Comparison of ENCODE assay signal across 17 mouse cellular contexts in genomic region chr11:36494898-36495548, GRCm38 (mm10).
DNase-seq lines count a peak whose midpoint lies in the region; ATAC-seq lines count a peak whose summit lies in the region.
"Had no signal": no experiment of that assay in that cellular context is flagged by ENCODE, and none has a peak within 500 bp of the region (broad histone marks: within the 10 kb centered on the region; RNA-seq: fewer than 3 reads in every experiment).

No protein-coding gene starts in this region.

- no peaks in the 10 kb centered on the region for H3K27me3 ChIP-seq in heart, embryonic 10.5 days (ENCODE audit: insufficient read depth, poor library complexity, severe bottlenecking)
- no peaks in the 10 kb centered on the region for H3K27me3 ChIP-seq in midbrain, embryonic 14.5 days (ENCODE audit: control insufficient read depth, insufficient read depth, low read length)
- H3K27me3 ChIP-seq in midbrain, embryonic 11.5 days (ENCODE audit: control insufficient read depth, insufficient read depth, low read length) = no peaks in the 10 kb centered on the region
- H3K27me3 ChIP-seq in midbrain, embryonic 16.5 days (ENCODE audit: control insufficient read depth, insufficient read depth, low read depth, low read length) = no peaks in the 10 kb centered on the region
- H3K27me3 ChIP-seq: embryonic facial prominence, embryonic 13.5 days; liver, embryonic 13.5 days had no signal

- no peak overlapping the region for H3K4me3 ChIP-seq in heart, embryonic 10.5 days
- H3K4me3 ChIP-seq in midbrain, embryonic 14.5 days (replicated peaks; ENCODE audit: low read depth, low read length) = no peak overlapping the region
- H3K4me3 ChIP-seq in midbrain, embryonic 11.5 days (ENCODE audit: low read depth, low read length) = no peak overlapping the region
- H3K4me3 ChIP-seq in midbrain, embryonic 16.5 days (ENCODE audit: low read depth, low read length) = no peak overlapping the region
- H3K4me3 ChIP-seq: embryonic facial prominence, embryonic 13.5 days; forebrain, embryonic 10.5 days; gastrocnemius, adult 2 months; limb, embryonic 10.5 days; liver, embryonic 13.5 days had no signal

- H3K9me3 ChIP-seq in heart, embryonic 10.5 days = no peaks in the 10 kb centered on the region
- no peaks in the 10 kb centered on the region for H3K9me3 ChIP-seq in midbrain, embryonic 14.5 days (ENCODE audit: control insufficient read depth, low read length)
- H3K9me3 ChIP-seq in midbrain, embryonic 11.5 days (ENCODE audit: control insufficient read depth, low read length) = no peaks in the 10 kb centered on the region
- H3K9me3 ChIP-seq in midbrain, embryonic 16.5 days (replicated peaks; ENCODE audit: control insufficient read depth, low read length, poor library complexity, severe bottlenecking) = no peaks in the 10 kb centered on the region
- H3K9me3 ChIP-seq: embryonic facial prominence, embryonic 13.5 days; forebrain, embryonic 10.5 days; limb, embryonic 10.5 days; liver, embryonic 13.5 days had no signal

- no peaks in the 10 kb centered on the region for H3K36me3 ChIP-seq in heart, embryonic 10.5 days
- H3K36me3 ChIP-seq in midbrain, embryonic 14.5 days (ENCODE audit: control insufficient read depth, insufficient read depth, low read length) = no peaks in the 10 kb centered on the region
- H3K36me3 ChIP-seq in midbrain, embryonic 11.5 days (ENCODE audit: control insufficient read depth, insufficient read depth, low read length) = no peaks in the 10 kb centered on the region
- no peaks in the 10 kb centered on the region for H3K36me3 ChIP-seq in midbrain, embryonic 16.5 days (ENCODE audit: control insufficient read depth, insufficient read depth, low read length)
- H3K36me3 ChIP-seq: embryonic facial prominence, embryonic 13.5 days; forebrain, embryonic 10.5 days; limb, embryonic 10.5 days; liver, embryonic 13.5 days had no signal

- no peak overlapping the region for H3K4me2 ChIP-seq in midbrain, embryonic 14.5 days (ENCODE audit: low read length)
- H3K4me2 ChIP-seq in midbrain, embryonic 11.5 days = no peak overlapping the region
- no peak overlapping the region for H3K4me2 ChIP-seq in midbrain, embryonic 16.5 days (ENCODE audit: low read length)
- H3K4me2 ChIP-seq: embryonic facial prominence, embryonic 13.5 days; liver, embryonic 13.5 days had no signal

- no peak for ATAC-seq in midbrain, embryonic 14.5 days (ENCODE audit: low FRiP score, low TSS enrichment)
- ATAC-seq in midbrain, embryonic 11.5 days (ENCODE audit: low FRiP score) = no peak
- peak; percentile 40; the same call in 1 of the 2 replicates for ATAC-seq in midbrain, embryonic 16.5 days
- ATAC-seq in granulocyte monocyte progenitor cell, adult 5-6 weeks (replicated peaks; ENCODE audit: poor library complexity, severe bottlenecking) = no peak

- no peak overlapping the region for H3K27ac ChIP-seq in heart, embryonic 10.5 days
- H3K27ac ChIP-seq in midbrain, embryonic 14.5 days (replicated peaks; ENCODE audit: low read depth, low read length) = 0 out of 2 replicates have a peak overlapping the region, but pooled peaks have one; percentile 32
- no peak overlapping the region for H3K27ac ChIP-seq in midbrain, embryonic 11.5 days (ENCODE audit: low read depth, low read length)
- 0 out of 2 replicates have a peak overlapping the region, but pooled peaks have one; percentile 1 for H3K27ac ChIP-seq in midbrain, embryonic 16.5 days (ENCODE audit: low read length)
- H3K27ac ChIP-seq: embryonic facial prominence, embryonic 13.5 days; forebrain, embryonic 10.5 days; gastrocnemius, adult 2 months; limb, embryonic 10.5 days; liver, embryonic 13.5 days had no signal

- no peaks in the 10 kb centered on the region for H3K4me1 ChIP-seq in heart, embryonic 10.5 days
- peaks cover 10% of the 10 kb centered on the region for H3K4me1 ChIP-seq in midbrain, embryonic 14.5 days (ENCODE audit: control insufficient read depth, insufficient read depth, low read length)
- H3K4me1 ChIP-seq in midbrain, embryonic 11.5 days (ENCODE audit: control insufficient read depth, insufficient read depth, low read length) = no peaks in the 10 kb centered on the region
- peaks cover 7% of the 10 kb centered on the region for H3K4me1 ChIP-seq in midbrain, embryonic 16.5 days (ENCODE audit: control insufficient read depth, insufficient read depth, low read length)
- H3K4me1 ChIP-seq: forebrain, embryonic 10.5 days; limb, embryonic 10.5 days; liver, embryonic 13.5 days had no signal

- H3K9ac ChIP-seq in midbrain, embryonic 14.5 days (replicated peaks; ENCODE audit: low read length) = no peak overlapping the region
- H3K9ac ChIP-seq in midbrain, embryonic 11.5 days (ENCODE audit: low read length) = no peak overlapping the region
- no peak overlapping the region for H3K9ac ChIP-seq in midbrain, embryonic 16.5 days (ENCODE audit: low read depth, low read length)
- H3K9ac ChIP-seq: embryonic facial prominence, embryonic 13.5 days; liver, embryonic 13.5 days had no signal

- intact Hi-C loops in heart, postnatal 14 days (cut with DNase I) = no loop called here

- WGBS in heart, embryonic 10.5 days = 70% methylated on average over 9 of the region's 9 CpGs
- WGBS in midbrain, embryonic 14.5 days = 68% methylated on average over 9 of the region's 9 CpGs
- 72% methylated on average over 9 of the region's 9 CpGs for WGBS in midbrain, embryonic 11.5 days
- WGBS in midbrain, embryonic 16.5 days = 62% methylated on average over 9 of the region's 9 CpGs

- peak; percentile 67 for DNase-seq in heart, embryonic 10.5 days (ENCODE audit: low spot score)
- DNase-seq in heart, postnatal 14 days = no peak
- DNase-seq in midbrain, embryonic 14.5 days = no peak
- no peak for DNase-seq in midbrain, embryonic 11.5 days (ENCODE audit: low spot score, missing footprints)
- peak; percentile 25 for DNase-seq in cerebellum, adult 9-10 months
- no peak for DNase-seq in lung, postnatal 25 days (ENCODE audit: low spot score)
- DNase-seq: gastrocnemius, adult 2 months; heart, postnatal 4 days; kidney, adult 11 months; kidney, postnatal 36 days; liver, embryonic 13.5 days; lung, postnatal 14 days had no signal

Comparison
In these comparisons a context has a peak if more than half of its experiments do, and no peak if none do; other contexts are left out.
1. DNase-seq: peak in heart, embryonic 10.5 days (single experiment) and cerebellum, adult 9-10 months (single experiment); none in heart, postnatal 14 days (0 of 2), midbrain, embryonic 14.5 days (single experiment), midbrain, embryonic 11.5 days (single experiment) and lung, postnatal 25 days (single experiment).
2. H3K27ac ChIP-seq: peak in midbrain, embryonic 14.5 days (single experiment) and midbrain, embryonic 16.5 days (single experiment); none in heart, embryonic 10.5 days (single experiment) and midbrain, embryonic 11.5 days (single experiment).